10 mouse cellular contexts compared by ENCODE assay signal in genomic region chr14:25583899-25584298, GRCm38 (mm10).
DNase-seq lines count a peak whose midpoint lies in the region; ATAC-seq and TF ChIP-seq lines count a peak whose summit lies in the region.
"Had no signal": no experiment of that assay in that cellular context is flagged by ENCODE, and none has a peak within 500 bp of the region (broad histone marks: within the 10 kb centered on the region; RNA-seq: fewer than 3 reads in every experiment).

No protein-coding gene starts in this region.

- H3K4me1 ChIP-seq in cerebellum, adult 2 months (ENCODE audit: control insufficient read depth, insufficient read depth, low read length) = peaks cover 63% of the 10 kb centered on the region
- peaks cover 83% of the 10 kb centered on the region for H3K4me1 ChIP-seq in midbrain, embryonic 10.5 days

- peak overlapping the region; percentile 14 for H3K27ac ChIP-seq in cerebellum, adult 2 months (ENCODE audit: insufficient read depth, low read length)
- peak overlapping the region; percentile 98 for H3K27ac ChIP-seq in midbrain, embryonic 10.5 days (replicated peaks)

- WGBS in cerebellum, adult 2 months = 10% methylated on average over 10 of the region's 10 CpGs
- 77% methylated on average over 10 of the region's 10 CpGs for WGBS in midbrain, embryonic 10.5 days

- H3K27me3 ChIP-seq in cerebellum, adult 2 months (ENCODE audit: control insufficient read depth, insufficient read depth, low read length) = no peaks in the 10 kb centered on the region
- H3K27me3 ChIP-seq in midbrain, embryonic 10.5 days (ENCODE audit: low read depth, poor library complexity, severe bottlenecking) = no peaks in the 10 kb centered on the region
- H3K27me3 ChIP-seq: megakaryocyte, embryonic 14.5 days had no signal

- no peak for TF ChIP-seq POLR2A in cerebellum, adult 2 months (IDR thresholded peaks at IDR 0.05; ENCODE audit: borderline replicate concordance, insufficient read depth, low read length)

- TF ChIP-seq CTCF in cerebellum, adult 2 months (IDR thresholded peaks at IDR 0.05; ENCODE audit: borderline replicate concordance, insufficient read depth, low read depth, low read length) = no peak

- no peak for ATAC-seq in megakaryocyte-erythroid progenitor cell, adult 5-6 weeks (replicated peaks; ENCODE audit: low FRiP score, low TSS enrichment, poor library complexity, severe bottlenecking)

- peak; percentile 68 to 76 for DNase-seq in cerebellum, adult 2 months
- DNase-seq in cerebellum, postnatal 14 days = peak; percentile 65 to 74
- DNase-seq in heart, adult 8-10 months (ENCODE audit: low spot score) = peak; percentile 58
- no peak for DNase-seq in midbrain, embryonic 10.5 days (ENCODE audit: low spot score)
- no peak for DNase-seq in spleen, adult 12 weeks (ENCODE audit: low spot score)
- no peak for DNase-seq in urinary bladder, postnatal 25 days (ENCODE audit: low spot score)
- DNase-seq: liver; thymus, adult 2 months had no signal

- H3K36me3 ChIP-seq in midbrain, embryonic 10.5 days = peaks cover 58% of the 10 kb centered on the region

- H3K9me3 ChIP-seq in midbrain, embryonic 10.5 days (replicated peaks) = no peaks in the 10 kb centered on the region
- H3K9me3 ChIP-seq: megakaryocyte, embryonic 14.5 days had no signal

- no peak overlapping the region for H3K4me3 ChIP-seq in cerebellum, adult 2 months (replicated peaks; ENCODE audit: insufficient read depth, low read depth, low read length)
- no peak overlapping the region for H3K4me3 ChIP-seq in midbrain, embryonic 10.5 days
- H3K4me3 ChIP-seq: megakaryocyte, embryonic 14.5 days had no signal

Comparison
In these comparisons a context has a peak if more than half of its experiments do, and no peak if none do; other contexts are left out.
1. DNase-seq: peak in cerebellum, adult 2 months (2 of 2), cerebellum, postnatal 14 days (2 of 2) and heart, adult 8-10 months (single experiment); none in midbrain, embryonic 10.5 days (single experiment), spleen, adult 12 weeks (single experiment) and urinary bladder, postnatal 25 days (single experiment).